Mouse (Mus musculus) Patski (cell line): ENCODE results near the gene Uckl1. TPM values are rescaled to one million over a fixed set of nuclear protein-coding genes. Genes with fewer than 3 reads are reported as not detected.
A peak's percentile ranks its signal among the peaks of the same experiment; 100 is the strongest.

Source experiments
- ATAC-seq: fragments of 100-300 bp; one replicate; pipeline ENCODE4 v1.8.0; 2021
- CTCF ChIA-PET: fragments of 350-600 bp; sonication (Branson Sonifier 250); formaldehyde crosslinking; loops from one replicate; lab custom pipeline; 2022; ENCODE audit warnings: inconsistent platforms; lab: Charles Lee
- POLR2A ChIA-PET: fragments of 350-600 bp; sonication (Branson Sonifier 250); formaldehyde crosslinking; loops from one replicate; lab custom pipeline; 2022; ENCODE audit warnings: antibody characterized with exemption, inconsistent platforms; lab: Charles Lee
- DNase-seq: peaks from one replicate; pipeline ENCODE4 v3.0.0-alpha.2; 2011; ENCODE audit warnings: low read depth, low spot score
- H3K27me3 ChIP-seq: fragments of 371-371 bp; one replicate; pipeline ENCODE4 v1.5.1; 2021
- CTCF ChIP-seq: fragments of 100-300 bp; IDR thresholded peaks from one replicate; pipeline ENCODE4 v1.5.1; 2021
- in situ Hi-C: fragments of 300-500 bp; cut with MboI; formaldehyde crosslinking; loops from 3 replicates; pipeline ENCODE4 v1.11.1; 2018; ENCODE audit warnings: low pct_unique_long_range_greater_than_20kb, mixed read lengths
- polyA plus RNA-seq: library from polyadenylated mRNA; unstranded; gene quantifications from one replicate; pipeline ENCODE4 v1.2.3, GENCODE M21; 2021

Gene Uckl1
- polyA plus RNA-seq, 1 experiment from 2014 or later: 116 TPM

GRCm38 (mm10) chr2:181536410-181536809 is 48.3 kb downstream of the Uckl1 start:
- in situ Hi-C loops: no loop called here
- no peaks in the 10 kb centered on the region for H3K27me3 ChIP-seq
- CTCF ChIA-PET: interaction anchor here (0.9 to 3.8 kb wide), 2 partner anchors 13 to 17 kb away, joined by 3 to 26 read pairs; partner anchors contain the start of gene Dnajc5
- POLR2A ChIA-PET: interaction anchor here (1.2 kb wide), 1 partner anchor 30 kb away, joined by 3 read pairs; no protein-coding TSS in a partner anchor
- ATAC-seq (no peak), DNase-seq (no peak)
- TF ChIP-seq CTCF: no peak

DNA sequence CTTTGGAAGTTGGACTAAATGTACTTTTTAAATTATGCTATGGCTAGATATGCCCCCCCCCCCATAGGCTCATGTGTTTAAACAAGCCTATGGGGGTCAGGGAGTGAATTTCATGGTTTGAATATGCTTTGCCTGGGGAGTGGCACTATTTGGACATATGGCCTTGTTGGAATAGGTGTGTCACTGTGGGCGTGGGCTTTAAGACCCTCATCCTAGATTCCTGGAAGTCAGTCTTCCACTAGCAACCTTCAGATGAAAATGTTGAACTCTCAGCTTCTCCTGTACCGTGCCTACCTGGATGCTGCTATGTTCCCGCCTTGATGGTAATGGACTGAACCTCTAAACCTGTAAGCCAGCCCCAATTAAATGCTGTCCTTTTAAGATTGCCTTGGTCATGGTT is 52.1 kb downstream of the Uckl1 start:
- ChIA-PET POLR2A (interaction anchor here (0.9 kb wide), 1 partner anchor 13 kb away, joined by 3 read pairs; no protein-coding TSS in a partner anchor), CTCF (interaction anchor here (1.5 to 3.8 kb wide), 3 partner anchors 9 to 18 kb away, joined by 4 to 26 read pairs (median 6); no protein-coding TSS in a partner anchor)
- in situ Hi-C loops: no loop called here

GRCm38 (mm10) chr2:181529076-181529475 is 55.6 kb downstream of the Uckl1 start:
- no peaks in the 10 kb centered on the region for H3K27me3 ChIP-seq
- POLR2A ChIA-PET: interaction anchor here (0.6 kb wide), 1 partner anchor 125 kb away, joined by 3 read pairs; no protein-coding TSS in a partner anchor
- ATAC-seq: no peak
- no peak for TF ChIP-seq CTCF
- in situ Hi-C loops: no loop called here
- CTCF ChIA-PET: interaction anchor here (1.2 to 2.5 kb wide), 2 partner anchors 11 to 39 kb away, joined by 4 to 7 read pairs; no protein-coding TSS in a partner anchor
- DNase-seq: no peak

More for the DNA sequence above, 52.1 kb downstream of the Uckl1 start:
- TF ChIP-seq CTCF: no peak
- no peak for ATAC-seq
- no peaks in the 10 kb centered on the region for H3K27me3 ChIP-seq
- no peak for DNase-seq

GRCm38 (mm10) chr2:181525526-181525925 is 59.2 kb downstream of the Uckl1 start:
- ChIA-PET POLR2A (interaction anchor here (0.8 to 1.4 kb wide), 3 partner anchors 46 to 55 kb away, joined by 3 to 4 read pairs (median 3); no protein-coding TSS in a partner anchor), CTCF (interaction anchor here (0.7 to 3.8 kb wide), 8 partner anchors 9 to 69 kb away, joined by 3 to 33 read pairs (median 4); no protein-coding TSS in a partner anchor)
- in situ Hi-C loops: no loop called here
- TF ChIP-seq CTCF: no peak
- ATAC-seq (peak; percentile 95), DNase-seq (peak; percentile 73)
- no peaks in the 10 kb centered on the region for H3K27me3 ChIP-seq

- POLR2A ChIA-PET: interaction anchor here (0.7 to 1.5 kb wide), 6 partner anchors 20 to 238 kb away, joined by 3 to 4 read pairs (median 4); no protein-coding TSS in a partner anchor
- CTCF ChIA-PET: interaction anchor here (0.7 to 3.8 kb wide), 21 partner anchors 9 to 128 kb away, joined by 3 to 33 read pairs (median 5); partner anchors contain the start of genes Prpf6, Samd10 and Tpd52l2
Measured at GRCm38 (mm10) chr2:181522811-181523210, 61.9 kb downstream of the Uckl1 start.

DNA sequence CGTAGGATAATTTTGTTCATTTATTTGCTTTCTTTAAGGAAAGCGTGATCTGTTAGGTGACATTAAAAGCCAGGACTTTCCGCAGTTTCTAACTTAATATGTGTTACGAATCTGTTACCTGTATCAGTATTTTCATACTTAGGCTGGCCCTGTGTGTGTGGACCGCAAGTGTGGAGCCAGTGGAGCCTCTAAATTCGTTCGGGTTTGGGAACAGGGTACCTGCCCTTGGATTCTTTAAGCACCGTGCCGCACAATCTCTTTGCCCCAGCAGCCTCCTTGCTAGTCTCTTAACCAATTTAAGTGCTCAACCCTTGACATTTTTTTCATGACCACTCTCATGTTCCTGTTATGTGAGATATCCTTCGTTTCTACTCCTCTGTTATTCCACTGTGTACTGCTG is 63.2 kb downstream of the Uckl1 start:
- in situ Hi-C loops: no loop called here
- ATAC-seq: no peak
- ChIA-PET POLR2A (interaction anchor here (1.5 to 1.9 kb wide), 2 partner anchors 47 to 79 kb away, joined by 4 to 8 read pairs; no protein-coding TSS in a partner anchor), CTCF (interaction anchor here (1.4 to 3.0 kb wide), 3 partner anchors 13 to 110 kb away, joined by 3 to 26 read pairs (median 4); partner anchors contain the start of gene Samd10)
- DNase-seq: no peak
- H3K27me3 ChIP-seq: no peaks in the 10 kb centered on the region
- TF ChIP-seq CTCF: no peak

More at GRCm38 (mm10) chr2:181522811-181523210, 61.9 kb downstream of the Uckl1 start:
- peak; percentile 90 for TF ChIP-seq CTCF
- in situ Hi-C loops: no loop called here
- ATAC-seq: no peak
- no peaks in the 10 kb centered on the region for H3K27me3 ChIP-seq
- no peak for DNase-seq

GRCm38 (mm10) chr2:181520936-181521227 is 63.8 kb downstream of the Uckl1 start:
- in situ Hi-C loops: no loop called here
- no peak for TF ChIP-seq CTCF
- DNase-seq (no peak), ATAC-seq (no peak)
- ChIA-PET CTCF (interaction anchor here (1.4 kb wide), 1 partner anchor 109 kb away, joined by 3 read pairs; no protein-coding TSS in a partner anchor), POLR2A (interaction anchor here (0.7 to 1.9 kb wide), 4 partner anchors 47 to 80 kb away, joined by 3 to 8 read pairs (median 4); no protein-coding TSS in a partner anchor)
- H3K27me3 ChIP-seq: no peaks in the 10 kb centered on the region

GRCm38 (mm10) chr2:181520118-181520935 is 64.4 kb downstream of the Uckl1 start, which contains the start of gene Dnajc5:
TSS of gene Dnajc5 (plus strand) at chr2:181520485.
- in situ Hi-C loops: no loop called here
- ChIA-PET CTCF (interaction anchor here (0.8 to 1.9 kb wide), 6 partner anchors 16 to 126 kb away, joined by 3 to 12 read pairs (median 6); partner anchors contain the start of gene Tpd52l2), POLR2A (interaction anchor here (0.6 to 1.9 kb wide), 11 partner anchors 11 to 209 kb away, joined by 3 to 8 read pairs (median 4); no protein-coding TSS in a partner anchor)
- DNase-seq: peak; percentile 91
- no peak for TF ChIP-seq CTCF
- ATAC-seq: peak; percentile 94
- H3K27me3 ChIP-seq: no peaks in the 10 kb centered on the region

DNA sequence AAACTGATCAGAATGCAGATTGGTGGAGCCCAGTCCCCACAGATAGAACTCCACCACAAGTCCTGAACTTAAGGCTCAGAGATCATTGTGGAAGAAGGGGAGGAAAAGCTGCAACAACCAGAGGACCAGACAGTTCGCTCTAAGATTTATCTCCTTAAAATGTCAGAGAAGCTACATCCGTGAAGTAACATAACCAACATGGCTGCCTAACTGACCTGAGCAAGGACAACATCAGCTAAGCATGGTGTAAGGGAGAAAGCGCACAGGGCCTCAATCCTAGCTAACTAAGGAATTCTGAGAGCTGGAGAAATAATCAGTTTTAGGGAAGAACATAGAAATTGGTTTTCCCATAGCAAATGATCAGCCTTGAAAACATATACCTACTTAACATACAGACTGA is 65.5 kb downstream of the Uckl1 start:
- no peaks in the 10 kb centered on the region for H3K27me3 ChIP-seq
- DNase-seq (no peak), ATAC-seq (no peak)
- in situ Hi-C loops: no loop called here
- ChIA-PET POLR2A (interaction anchor here (1.2 to 2.1 kb wide), 4 partner anchors 14 to 62 kb away, joined by 3 to 6 read pairs (median 4); no protein-coding TSS in a partner anchor), CTCF (interaction anchor here (0.8 to 3.2 kb wide), 11 partner anchors 8 to 160 kb away, joined by 3 to 13 read pairs (median 4); partner anchors contain the start of gene Tpd52l2)
- TF ChIP-seq CTCF: no peak

Other genes starting within 250 kb of the Uckl1 start
- 41.8 TPM for gene Zgpat, start 220.0 kb downstream of the Uckl1 start, polyA plus RNA-seq
- 44.8 TPM for gene Arfrp1, start 219.5 kb downstream of the Uckl1 start, polyA plus RNA-seq
- 22.7 TPM for gene Lime1, start 204.8 kb downstream of the Uckl1 start, polyA plus RNA-seq
- 9.4 TPM for gene Zbtb46, start 125.5 kb downstream of the Uckl1 start, polyA plus RNA-seq
- gene Abhd16b, start 91.7 kb downstream of the Uckl1 start, polyA plus RNA-seq: 1.0 TPM
- gene Tpd52l2, start 87.8 kb downstream of the Uckl1 start, polyA plus RNA-seq: 179 TPM
- 110 TPM for gene Dnajc5, start 64.4 kb downstream of the Uckl1 start, polyA plus RNA-seq
- gene Prpf6, start 7.0 kb upstream of the Uckl1 start, polyA plus RNA-seq: 77.4 TPM
- 63.1 TPM for gene Zfp512b, start 7.9 kb upstream of the Uckl1 start, polyA plus RNA-seq
- 22.4 TPM for gene Samd10, start 14.3 kb upstream of the Uckl1 start, polyA plus RNA-seq
- 0.15 TPM for gene Gm29797, start 72.1 kb upstream of the Uckl1 start, polyA plus RNA-seq
- 0.04 TPM for gene Sox18, start 86.7 kb upstream of the Uckl1 start, polyA plus RNA-seq
- 22.9 TPM for gene Tcea2, start 95.4 kb upstream of the Uckl1 start, polyA plus RNA-seq
- 42.4 TPM for gene Rgs19, start 109.1 kb upstream of the Uckl1 start, polyA plus RNA-seq
- not detected for gene Lkaaear1, start 113.5 kb upstream of the Uckl1 start, polyA plus RNA-seq
- gene Oprl1, start 130.1 kb upstream of the Uckl1 start, polyA plus RNA-seq: not detected
- gene Myt1, start 178.4 kb upstream of the Uckl1 start, polyA plus RNA-seq: not detected